Comparison of ENCODE assay signal across 10 mouse cellular contexts in the genomic region with DNA sequence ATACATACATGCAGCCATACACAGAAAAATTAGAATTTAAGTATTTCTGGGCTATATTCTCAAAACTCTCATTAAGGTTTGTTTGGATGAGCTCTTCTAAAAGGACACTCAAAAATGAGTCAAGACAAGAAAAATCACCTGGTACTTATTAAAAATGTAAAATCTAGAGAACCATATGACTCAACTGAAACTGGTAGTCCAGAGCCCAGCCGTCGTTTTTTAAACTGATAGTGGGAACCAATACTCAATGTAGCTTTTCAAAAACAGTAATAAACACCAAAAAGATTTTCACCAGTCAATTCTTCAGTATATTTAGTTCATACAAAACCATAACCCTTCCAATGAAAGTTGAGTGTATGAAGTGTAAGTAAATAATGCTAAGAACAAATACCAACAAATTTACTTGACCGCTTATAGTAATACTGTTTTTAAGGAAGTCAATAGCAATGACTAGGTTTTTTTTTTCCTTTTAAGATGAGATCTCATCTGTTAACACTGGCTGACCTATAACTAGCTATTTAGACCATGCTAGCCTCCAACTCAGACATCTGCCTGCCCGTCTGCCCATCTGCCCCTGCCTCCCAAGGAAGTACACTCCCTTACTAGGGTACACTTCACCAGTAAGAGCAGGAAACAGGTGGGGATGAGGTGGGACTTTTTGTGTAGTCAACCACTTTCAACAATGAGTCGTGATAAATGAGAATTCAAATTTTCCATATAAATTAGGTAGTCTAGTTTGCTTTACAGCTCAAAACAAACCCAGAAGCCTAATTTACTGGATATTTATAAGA. TPM values are rescaled to one million over a fixed set of nuclear protein-coding genes. Genes with fewer than 3 reads are reported as not detected.
DNase-seq lines count a peak whose midpoint lies in the region; ATAC-seq and TF ChIP-seq lines count a peak whose summit lies in the region.
"Had no signal": no experiment of that assay in that cellular context is flagged by ENCODE, and none has a peak within 500 bp of the region (broad histone marks: within the 10 kb centered on the region; RNA-seq: fewer than 3 reads in every experiment).

No protein-coding gene starts in this region.

- H3K4me3 ChIP-seq in liver, adult 2 months (ENCODE audit: insufficient read depth, low read depth, low read length): no peak overlapping the region
- no peak overlapping the region for H3K4me3 ChIP-seq in forebrain, embryonic 12.5 days (replicated peaks)
- no peak overlapping the region for H3K4me3 ChIP-seq in intestine, embryonic 16.5 days (ENCODE audit: low read length)
- 0 out of 2 replicates have a peak overlapping the region, but pooled peaks have one; percentile 10 for H3K4me3 ChIP-seq in neural tube, embryonic 13.5 days

- WGBS in liver, adult 2 months: 19% methylated on average over 5 of the region's 5 CpGs
- WGBS in forebrain, embryonic 12.5 days: 81% methylated on average over 5 of the region's 5 CpGs
- 61% methylated on average over 5 of the region's 5 CpGs for WGBS in intestine, embryonic 16.5 days
- 79% methylated on average over 5 of the region's 5 CpGs for WGBS in neural tube, embryonic 13.5 days

- H3K36me3 ChIP-seq in liver, adult 2 months (ENCODE audit: control insufficient read depth, insufficient read depth, low read length): peaks cover 19% of the 10 kb centered on the region
- H3K36me3 ChIP-seq in forebrain, embryonic 12.5 days (replicated peaks): peaks cover 29% of the 10 kb centered on the region
- no peaks in the 10 kb centered on the region for H3K36me3 ChIP-seq in intestine, embryonic 16.5 days (ENCODE audit: control insufficient read depth, insufficient read depth, low read length)
- peaks cover 28% of the 10 kb centered on the region for H3K36me3 ChIP-seq in neural tube, embryonic 13.5 days

- H3K4me1 ChIP-seq in liver, adult 2 months (ENCODE audit: control insufficient read depth, insufficient read depth, low read length): peaks cover 20% of the 10 kb centered on the region
- H3K4me1 ChIP-seq in forebrain, embryonic 12.5 days: peaks cover 29% of the 10 kb centered on the region
- H3K4me1 ChIP-seq in intestine, embryonic 16.5 days (ENCODE audit: control insufficient read depth, insufficient read depth, low read length): peaks cover 15% of the 10 kb centered on the region
- peaks cover 45% of the 10 kb centered on the region for H3K4me1 ChIP-seq in neural tube, embryonic 13.5 days (replicated peaks)

- no peak for DNase-seq in liver, adult 2 months (ENCODE audit: extremely low read depth, low read depth, low spot score)
- no peak for DNase-seq in liver
- no peak for DNase-seq in layer of hippocampus, adult 8-10 months (ENCODE audit: low spot score in 2 of 2)
- no peak for DNase-seq in left cerebral cortex, postnatal 25 days (ENCODE audit: low spot score in 2 of 2)
- DNase-seq: adrenal gland, adult 8-10 months; kidney, postnatal 14 days; spleen, adult 18-20 months had no signal

- 0 out of 2 replicates have a peak overlapping the region, but pooled peaks have one; percentile 1 for H3K4me2 ChIP-seq in forebrain, embryonic 12.5 days
- peak overlapping the region; percentile 30; the same call in 1 of the 2 replicates for H3K4me2 ChIP-seq in intestine, embryonic 16.5 days (ENCODE audit: low read depth, low read length)
- H3K4me2 ChIP-seq in neural tube, embryonic 13.5 days: peak overlapping the region; percentile 87

- no peaks in the 10 kb centered on the region for H3K9me3 ChIP-seq in forebrain, embryonic 12.5 days
- no peaks in the 10 kb centered on the region for H3K9me3 ChIP-seq in intestine, embryonic 16.5 days (ENCODE audit: control insufficient read depth, low read length)
- H3K9me3 ChIP-seq in neural tube, embryonic 13.5 days: no peaks in the 10 kb centered on the region

- no peaks in the 10 kb centered on the region for H3K27me3 ChIP-seq in liver, adult 2 months (ENCODE audit: control insufficient read depth, insufficient read depth, low read length)
- no peaks in the 10 kb centered on the region for H3K27me3 ChIP-seq in forebrain, embryonic 12.5 days
- no peaks in the 10 kb centered on the region for H3K27me3 ChIP-seq in intestine, embryonic 16.5 days (replicated peaks; ENCODE audit: control insufficient read depth, insufficient read depth, low read length)
- no peaks in the 10 kb centered on the region for H3K27me3 ChIP-seq in neural tube, embryonic 13.5 days

- ATAC-seq in forebrain, embryonic 12.5 days (ENCODE audit: low FRiP score): no peak
- no peak for ATAC-seq in intestine, embryonic 16.5 days
- ATAC-seq in neural tube, embryonic 13.5 days (ENCODE audit: low read depth): no peak

- TF ChIP-seq CTCF in liver, adult 2 months (IDR thresholded peaks at IDR 0.05; ENCODE audit: low read depth, low read length): no peak

- H3K9ac ChIP-seq in liver, adult 2 months (ENCODE audit: low read depth, low read length): peak overlapping the region; percentile 6; the same call in 1 of the 2 replicates
- H3K9ac ChIP-seq in forebrain, embryonic 12.5 days: no peak overlapping the region
- no peak overlapping the region; the same call in 1 of the 2 replicates for H3K9ac ChIP-seq in intestine, embryonic 16.5 days (ENCODE audit: low read depth, low read length)
- no peak overlapping the region for H3K9ac ChIP-seq in neural tube, embryonic 13.5 days

- TF ChIP-seq POLR2A in liver, adult 2 months (IDR thresholded peaks at IDR 0.05; ENCODE audit: extremely low read depth, insufficient read depth, low read length): no peak

- no peak overlapping the region for H3K27ac ChIP-seq in liver, adult 2 months (replicated peaks; ENCODE audit: insufficient read depth, low read depth, low read length)
- no peak overlapping the region for H3K27ac ChIP-seq in forebrain, embryonic 12.5 days
- no peak overlapping the region for H3K27ac ChIP-seq in intestine, embryonic 16.5 days (ENCODE audit: low read length)
- H3K27ac ChIP-seq in neural tube, embryonic 13.5 days (replicated peaks): no peak overlapping the region

- intact Hi-C loops in left cerebral cortex, postnatal 25 days (cut with DNase I): no loop called here

- H3K79me2 ChIP-seq in liver, adult 2 months (ENCODE audit: control insufficient read depth, insufficient read depth, low read length): peaks cover 31% of the 10 kb centered on the region; the same call in 1 of the 2 replicates

RNA-seq across cellular contexts. Expression of gene Hnrnpc, which starts 3.5 kb away (rescaled TPM):
- 77.5 and 84.4 TPM in 2 replicates for total RNA-seq in liver, adult 2 months (2014; rRNA removed)
- 50.8 and 55.8 TPM in 2 replicates for polyA plus RNA-seq in liver, adult 2 months (2012; rRNA removed)
- polyA plus RNA-seq in forebrain, embryonic 12.5 days (2016; fragmentation: Nextera tagmentation; extraction: Ambion mirVana): 870 and 873 TPM in 2 replicates
- 447 and 515 TPM in 2 replicates for polyA plus RNA-seq in intestine, embryonic 16.5 days (2015; fragmentation: Nextera tagmentation; extraction: Ambion mirVana)
- 631 and 750 TPM in 2 replicates for polyA plus RNA-seq in neural tube, embryonic 13.5 days (2015; fragmentation: Nextera tagmentation; extraction: Ambion mirVana)
- 100 to 1,000 TPM; 197 to 271 (median 244) TPM for total RNA-seq in layer of hippocampus, adult 8-10 months (2022)
- 100 to 1,000 TPM; 226 to 228 TPM for total RNA-seq in left cerebral cortex, postnatal 25 days (2021)

RNA-seq across cellular contexts. Expression of gene Rpgrip1, which starts 10.1 kb away (rescaled TPM):
- total RNA-seq in liver, adult 2 months (2014; rRNA removed): 0.55 and 1.2 TPM in 2 replicates
- polyA plus RNA-seq in liver, adult 2 months (2012; rRNA removed): 0.35 and 0.50 TPM in 2 replicates
- 54.7 and 74.0 TPM in 2 replicates for polyA plus RNA-seq in forebrain, embryonic 12.5 days (2016; fragmentation: Nextera tagmentation; extraction: Ambion mirVana)
- polyA plus RNA-seq in intestine, embryonic 16.5 days (2015; fragmentation: Nextera tagmentation; extraction: Ambion mirVana): 42.9 and 48.5 TPM in 2 replicates
- 45.3 and 52.9 TPM in 2 replicates for polyA plus RNA-seq in neural tube, embryonic 13.5 days (2015; fragmentation: Nextera tagmentation; extraction: Ambion mirVana)
- total RNA-seq in layer of hippocampus, adult 8-10 months (2022): 1 to 10 TPM; 1.3 to 3.4 (median 1.7) TPM
- 1 to 10 TPM; 2.4 to 2.8 TPM for total RNA-seq in left cerebral cortex, postnatal 25 days (2021)

RNA-seq across cellular contexts. Expression of gene Olfr221, which starts 58.1 kb away (rescaled TPM):
- total RNA-seq in liver, adult 2 months (2014; rRNA removed): not detected in 2 replicates
- polyA plus RNA-seq in liver, adult 2 months (2012; rRNA removed): not detected in 2 replicates
- not detected in 2 replicates for polyA plus RNA-seq in forebrain, embryonic 12.5 days (2016; fragmentation: Nextera tagmentation; extraction: Ambion mirVana)
- polyA plus RNA-seq in intestine, embryonic 16.5 days (2015; fragmentation: Nextera tagmentation; extraction: Ambion mirVana): not detected in 2 replicates
- not detected in 2 replicates for polyA plus RNA-seq in neural tube, embryonic 13.5 days (2015; fragmentation: Nextera tagmentation; extraction: Ambion mirVana)
- total RNA-seq in layer of hippocampus, adult 8-10 months (2022): not detected
- total RNA-seq in left cerebral cortex, postnatal 25 days (2021): not detected
- total RNA-seq: adrenal gland, adult 8-10 months had no signal

Comparison
In these comparisons a context has a peak if more than half of its experiments do, and no peak if none do; other contexts are left out.
1. H3K4me2 ChIP-seq: peak in every context shown above with its lines; median percentile 87 in neural tube, embryonic 13.5 days; 30 in intestine, embryonic 16.5 days; 1 in forebrain, embryonic 12.5 days.
2. RNA of gene Rpgrip1, which starts 10.1 kb away (polyA plus RNA-seq): 54.7 to 74.0 TPM in forebrain, embryonic 12.5 days, 45.3 to 52.9 TPM in neural tube, embryonic 13.5 days and 42.9 to 48.5 TPM in intestine, embryonic 16.5 days; 0.35 to 0.50 TPM in liver, adult 2 months; every median in the first group is over 10 times any median in the second.